Mouse (Mus musculus) MEL (cell line): ENCODE results near the gene Dusp15.

Experiments used
- CTCF ChIP-seq, 3 experiments: IDR thresholded peaks in 2 of 3; conservative IDR thresholded peaks in 1 of 3; 2 replicates each; pipeline ENCODE4 v1.5.1; 2011 to 2012; ENCODE audit warnings: low read length in 3 of 3, low read depth in 2 of 3, mild to moderate bottlenecking in 2 of 3, improper control_type of control experiment in 1 of 3, inconsistent platforms in 1 of 3, mixed read lengths in 1 of 3, moderate library complexity in 1 of 3; ENCODE audit not compliant: control insufficient read depth in 1 of 3, insufficient read depth in 1 of 3, poor library complexity in 1 of 3, severe bottlenecking in 1 of 3
- E2F4 ChIP-seq: IDR thresholded peaks from 2 replicates; pipeline ENCODE4 v1.6.1; 2011; ENCODE audit warnings: low read depth, low read length, improper control_type of control experiment, borderline replicate concordance
- EP300 ChIP-seq, 2 experiments: IDR thresholded peaks; 2 replicates each; pipeline ENCODE4 v1.6.1; 2011; ENCODE audit warnings: improper control_type of control experiment in 2 of 2, low read length in 2 of 2, low read depth in 1 of 2, mild to moderate bottlenecking in 1 of 2
- GABPA ChIP-seq: IDR thresholded peaks from 2 replicates; pipeline ENCODE4 v1.6.1; 2012; ENCODE audit warnings: low read depth, mild to moderate bottlenecking, inconsistent platforms, low read length, improper control_type of control experiment, moderate library complexity
- GATA1 ChIP-seq: IDR thresholded peaks from 2 replicates; pipeline ENCODE4 v1.6.1; 2011; ENCODE audit warnings: low read depth, low read length, improper control_type of control experiment
- HCFC1 ChIP-seq: IDR thresholded peaks from 2 replicates; pipeline ENCODE4 v1.6.1; 2012; ENCODE audit warnings: low read depth, mild to moderate bottlenecking, inconsistent platforms, low read length, improper control_type of control experiment, moderate library complexity
- JUND ChIP-seq: IDR thresholded peaks from 2 replicates; pipeline ENCODE4 v1.6.1; 2011; ENCODE audit warnings: low read depth, mild to moderate bottlenecking, improper control_type of control experiment, low read length
- MAFK ChIP-seq: IDR thresholded peaks from 2 replicates; pipeline ENCODE4 v1.6.1; 2011; ENCODE audit warnings: low read depth, mild to moderate bottlenecking, low read length, improper control_type of control experiment, borderline replicate concordance
- NELFE ChIP-seq: IDR thresholded peaks from 2 replicates; pipeline ENCODE4 v1.6.1; 2011; ENCODE audit warnings: low read depth, low read length, improper control_type of control experiment
- POLR2A ChIP-seq, 2 experiments: IDR thresholded peaks; 2 replicates each; pipeline ENCODE4 v1.6.1; 2011 to 2012; ENCODE audit warnings: low read length in 2 of 2, mild to moderate bottlenecking in 2 of 2, control low read depth in 1 of 2, improper control_type of control experiment in 1 of 2, low read depth in 1 of 2, moderate library complexity in 1 of 2; ENCODE audit not compliant: control insufficient read depth in 1 of 2, insufficient read depth in 1 of 2, poor library complexity in 1 of 2
- POLR2AphosphoS2 ChIP-seq: IDR thresholded peaks from 2 replicates; pipeline ENCODE4 v1.6.1; 2011; ENCODE audit warnings: low read length, improper control_type of control experiment
- POLR2AphosphoS5 ChIP-seq: IDR thresholded peaks from 2 replicates; pipeline ENCODE4 v1.6.1; 2012; ENCODE audit warnings: low read depth, borderline replicate concordance, mild to moderate bottlenecking, inconsistent platforms, low read length, moderate library complexity, mixed read lengths
- ZKSCAN1 ChIP-seq: IDR thresholded peaks from 2 replicates; pipeline ENCODE4 v1.6.1; 2012; ENCODE audit warnings: low read depth, mild to moderate bottlenecking, inconsistent platforms, low read length, improper control_type of control experiment, moderate library complexity
- ZMIZ1 ChIP-seq: IDR thresholded peaks from 2 replicates; pipeline ENCODE4 v1.6.1; 2012; ENCODE audit warnings: low read depth, mild to moderate bottlenecking, inconsistent platforms, low read length, improper control_type of control experiment, moderate library complexity

DNA sequence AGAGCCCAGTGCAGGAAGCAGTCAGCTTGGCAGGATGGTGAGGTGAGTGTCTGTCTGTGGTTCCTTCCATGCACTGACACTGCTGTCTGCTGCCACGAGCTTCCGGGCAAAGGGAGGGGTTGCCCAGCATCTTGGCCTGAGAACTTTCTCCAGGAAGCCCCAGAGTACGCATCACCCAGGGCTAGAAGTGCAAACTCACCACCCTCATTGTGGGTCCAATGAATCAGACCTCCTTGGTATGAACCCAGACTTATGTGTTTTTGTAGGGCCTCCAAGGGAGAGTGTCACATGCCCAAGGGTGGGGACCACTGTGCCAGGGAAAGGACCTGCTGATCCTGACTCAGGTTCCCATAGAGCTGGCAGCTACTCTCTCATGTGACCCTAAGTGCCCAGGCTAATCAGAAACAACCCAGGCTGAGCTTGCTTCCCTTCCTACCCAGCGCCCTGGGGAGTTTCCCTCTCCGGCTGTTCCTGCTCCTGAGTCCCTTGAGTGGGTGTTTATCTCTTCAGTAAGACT, 47.3 kb downstream of the Dusp15 start:
- TF ChIP-seq EP300 (IDR thresholded peaks at IDR 0.05; ENCODE audit: low read depth in 1 of 2, low read length in 2 of 2) (no peak), CTCF (IDR thresholded peaks at IDR 0.05 in 2 of 3, conservative IDR thresholded peaks at IDR 0.05 in 1 of 3; ENCODE audit: control insufficient read depth in 1 of 3, insufficient read depth in 1 of 3, low read depth in 2 of 3, low read length in 3 of 3, poor library complexity in 1 of 3, severe bottlenecking in 1 of 3) (no peak), MAFK (no peak), POLR2A (IDR thresholded peaks at IDR 0.05; ENCODE audit: control insufficient read depth in 1 of 2, insufficient read depth in 1 of 2, low read depth in 1 of 2, low read length in 2 of 2, poor library complexity in 1 of 2) (no peak), E2F4 (no peak), POLR2AphosphoS2 (no peak), NELFE (no peak), ZMIZ1 (no peak), GATA1 (no peak), JUND (no peak), GABPA (no peak), POLR2AphosphoS5 (no peak), HCFC1 (no peak), ZKSCAN1 (no peak)
